22 mouse cellular contexts compared by ENCODE assay signal in genomic region chr8:41823041-41823440, GRCm38 (mm10).
DNase-seq lines count a peak whose midpoint lies in the region; ATAC-seq and TF ChIP-seq lines count a peak whose summit lies in the region.
"Had no signal": no experiment of that assay in that cellular context is flagged by ENCODE, and none has a peak within 500 bp of the region (broad histone marks: within the 10 kb centered on the region; RNA-seq: fewer than 3 reads in every experiment).

No protein-coding gene starts in this region.

- no peak overlapping the region for H3K9ac ChIP-seq in limb, embryonic 15.5 days
- H3K9ac ChIP-seq: embryonic facial prominence, embryonic 12.5 days; embryonic facial prominence, embryonic 15.5 days; forebrain, embryonic 12.5 days had no signal

- no peak overlapping the region for H3K4me2 ChIP-seq in limb, embryonic 15.5 days
- H3K4me2 ChIP-seq: embryonic facial prominence, embryonic 12.5 days; embryonic facial prominence, embryonic 15.5 days; forebrain, embryonic 12.5 days had no signal

- no peaks in the 10 kb centered on the region for H3K27me3 ChIP-seq in limb, embryonic 15.5 days
- H3K27me3 ChIP-seq in limb, embryonic 10.5 days (ENCODE audit: low read depth, poor library complexity, severe bottlenecking): no peaks in the 10 kb centered on the region
- H3K27me3 ChIP-seq: embryonic facial prominence, embryonic 12.5 days; embryonic facial prominence, embryonic 15.5 days; forebrain, embryonic 12.5 days had no signal

- 46% methylated on average over 8 of the region's 8 CpGs for WGBS in limb, embryonic 15.5 days
- 86% methylated on average over 8 of the region's 8 CpGs for WGBS in limb, embryonic 10.5 days

- H3K36me3 ChIP-seq in limb, embryonic 15.5 days: no peaks in the 10 kb centered on the region
- no peaks in the 10 kb centered on the region for H3K36me3 ChIP-seq in limb, embryonic 10.5 days
- H3K36me3 ChIP-seq: embryonic facial prominence, embryonic 12.5 days; embryonic facial prominence, embryonic 15.5 days; forebrain, embryonic 10.5 days; forebrain, embryonic 12.5 days had no signal

- TF ChIP-seq CTCF in embryonic fibroblast, embryonic 13.5 days (IDR thresholded peaks at IDR 0.05; ENCODE audit: borderline replicate concordance, insufficient read depth, low read length): no peak

- no peak for DNase-seq in limb, embryonic 10.5 days (ENCODE audit: low spot score)
- peak; percentile 62 for DNase-seq in fibroblast of lung, adult 2 months (ENCODE audit: low read depth)
- no peak for DNase-seq in kidney, postnatal 4 days
- DNase-seq: adrenal gland, adult 2 months; adrenal gland, postnatal 10 days; adrenal gland, postnatal 25 days; cerebellum, adult 11 months; cerebellum, adult 18-20 months; cerebellum, adult 8-10 months; cerebellum, adult 9-11 months; cerebellum, postnatal 14 days; cerebellum, postnatal 36 days; embryo, embryonic 11 days had no signal

- no peak for TF ChIP-seq POLR2A in embryonic fibroblast, embryonic 13.5 days (IDR thresholded peaks at IDR 0.05; ENCODE audit: low read depth, low read length)

- no peaks in the 10 kb centered on the region for H3K9me3 ChIP-seq in limb, embryonic 15.5 days
- no peaks in the 10 kb centered on the region for H3K9me3 ChIP-seq in limb, embryonic 10.5 days (replicated peaks)
- H3K9me3 ChIP-seq: embryonic facial prominence, embryonic 12.5 days; embryonic facial prominence, embryonic 15.5 days; forebrain, embryonic 10.5 days; forebrain, embryonic 12.5 days had no signal

- 0 out of 2 replicates have a peak overlapping the region, but pooled peaks have one; percentile 27 for H3K27ac ChIP-seq in limb, embryonic 15.5 days
- no peak overlapping the region for H3K27ac ChIP-seq in limb, embryonic 10.5 days
- H3K27ac ChIP-seq in embryonic fibroblast, embryonic 13.5 days (ENCODE audit: insufficient read depth, low read length): peak overlapping the region; percentile 73
- H3K27ac ChIP-seq: embryonic facial prominence, embryonic 12.5 days; embryonic facial prominence, embryonic 15.5 days; forebrain, embryonic 10.5 days; forebrain, embryonic 12.5 days had no signal

- no peak for ATAC-seq in limb, embryonic 15.5 days (ENCODE audit: insufficient number of reproducible peaks, low FRiP score, low TSS enrichment, low read depth)
- no peak for ATAC-seq in megakaryocyte progenitor cell, adult 5-6 weeks (replicated peaks; ENCODE audit: poor library complexity)
- ATAC-seq: forebrain, embryonic 14.5 days; forebrain, embryonic 16.5 days had no signal

- no peak overlapping the region for H3K4me3 ChIP-seq in limb, embryonic 15.5 days
- H3K4me3 ChIP-seq in limb, embryonic 10.5 days: no peak overlapping the region
- H3K4me3 ChIP-seq in embryonic fibroblast, embryonic 13.5 days (ENCODE audit: insufficient read depth, low read length): no peak overlapping the region
- H3K4me3 ChIP-seq: embryonic facial prominence, embryonic 12.5 days; embryonic facial prominence, embryonic 15.5 days; forebrain, embryonic 10.5 days; forebrain, embryonic 12.5 days had no signal

- H3K4me1 ChIP-seq in limb, embryonic 15.5 days: no peaks in the 10 kb centered on the region
- peaks cover 54% of the 10 kb centered on the region for H3K4me1 ChIP-seq in limb, embryonic 10.5 days
- no peaks in the 10 kb centered on the region for H3K4me1 ChIP-seq in embryonic fibroblast, embryonic 13.5 days (ENCODE audit: control insufficient read depth, insufficient read depth, low read length)
- H3K4me1 ChIP-seq: embryonic facial prominence, embryonic 15.5 days had no signal
